Mouse (Mus musculus) cortical plate, adult 2 months (tissue): ENCODE measurements at regions not wholly inside any gene's neighbourhood (a gene's known extent, or its start where the extent isn't known, plus 50 kb on each side); places are given as distances from the start of the nearest gene placed in this dataset.

Source experiments
- H3K27ac ChIP-seq: fragments of 200-500 bp; 2 replicates; pipeline ENCODE4 v1.5.1; 2012; ENCODE audit warnings: low read length, control low read depth, inconsistent platforms; ENCODE audit not compliant: insufficient read depth
- H3K4me1 ChIP-seq: fragments of 200-500 bp; 2 replicates; pipeline ENCODE4 v1.6.1; 2011; ENCODE audit warnings: low read length; ENCODE audit not compliant: control insufficient read depth, insufficient read depth
- H3K4me3 ChIP-seq: fragments of 200-500 bp; 2 replicates; pipeline ENCODE4 v1.5.1; 2011; ENCODE audit warnings: mild to moderate bottlenecking, low read length, control low read depth; ENCODE audit not compliant: insufficient read depth
- CTCF ChIP-seq: fragments of 200-500 bp; IDR thresholded peaks from 2 replicates; pipeline ENCODE4 v1.5.1; 2011; ENCODE audit warnings: mild to moderate bottlenecking, control low read depth, low read length; ENCODE audit not compliant: insufficient read depth; ENCODE audit errors: extremely low read depth
- POLR2A ChIP-seq: fragments of 200-500 bp; IDR thresholded peaks from 2 replicates; pipeline ENCODE4 v1.6.1; 2011; ENCODE audit warnings: mild to moderate bottlenecking, low read length, control low read depth; ENCODE audit not compliant: insufficient read depth; ENCODE audit errors: extremely low read depth

GRCm38 (mm10) chr7:64035025-64035606 is 96.4 kb upstream of the Klf13 start:
- no peak overlapping the region for H3K4me3 ChIP-seq
- TF ChIP-seq POLR2A (no peak), CTCF (no peak)
- no peak overlapping the region for H3K27ac ChIP-seq
- peaks cover 14% of the 10 kb centered on the region for H3K4me1 ChIP-seq

GRCm38 (mm10) chr7:64034493-64034892 is 95.8 kb upstream of the Klf13 start:
- Histone ChIP-seq H3K27ac (no peak overlapping the region), H3K4me3 (no peak overlapping the region), H3K4me1 (peaks cover 14% of the 10 kb centered on the region)
- no peak for TF ChIP-seq CTCF
- TF ChIP-seq POLR2A, result no peak

- peak overlapping the region; percentile 42 for H3K27ac ChIP-seq
- H3K4me1 ChIP-seq, result peaks cover 14% of the 10 kb centered on the region
- no peak overlapping the region for H3K4me3 ChIP-seq
- TF ChIP-seq CTCF (no peak), POLR2A (no peak)
Measured at GRCm38 (mm10) chr7:64033388-64033787, 94.7 kb upstream of the Klf13 start.

- H3K27ac ChIP-seq, result 0 out of 2 replicates have a peak overlapping the region, but pooled peaks have one; percentile 55
- H3K4me3 ChIP-seq, result no peak overlapping the region
- H3K4me1 ChIP-seq, result peaks cover 14% of the 10 kb centered on the region
- no peak for TF ChIP-seq CTCF
- no peak for TF ChIP-seq POLR2A
Measured at GRCm38 (mm10) chr7:64032921-64033354, 94.2 kb upstream of the Klf13 start.

GRCm38 (mm10) chr7:64030650-64031049 is 91.9 kb upstream of the Klf13 start:
- Histone ChIP-seq H3K4me3 (no peak overlapping the region), H3K27ac (no peak overlapping the region), H3K4me1 (peaks cover 14% of the 10 kb centered on the region)
- TF ChIP-seq POLR2A (no peak), CTCF (no peak)

GRCm38 (mm10) chr7:64027100-64027499 is 88.4 kb upstream of the Klf13 start:
- TF ChIP-seq POLR2A (no peak), CTCF (no peak)
- Histone ChIP-seq H3K27ac (no peak overlapping the region), H3K4me1 (peaks cover 6% of the 10 kb centered on the region), H3K4me3 (no peak overlapping the region)

- TF ChIP-seq CTCF (no peak), POLR2A (no peak)
- no peak overlapping the region for H3K27ac ChIP-seq
- no peak overlapping the region for H3K4me3 ChIP-seq
- H3K4me1 ChIP-seq, result peaks cover 12% of the 10 kb centered on the region
Measured at GRCm38 (mm10) chr7:64025155-64025554, 86.4 kb upstream of the Klf13 start.

GRCm38 (mm10) chr7:64024253-64024652 is 85.5 kb upstream of the Klf13 start:
- Histone ChIP-seq H3K4me1 (peaks cover 12% of the 10 kb centered on the region), H3K4me3 (no peak overlapping the region), H3K27ac (peak overlapping the region; percentile 43; the same call in 1 of the 2 replicates)
- TF ChIP-seq POLR2A (no peak), CTCF (no peak)

- Histone ChIP-seq H3K4me1 (peaks cover 12% of the 10 kb centered on the region), H3K27ac (no peak overlapping the region), H3K4me3 (no peak overlapping the region)
- TF ChIP-seq POLR2A (no peak), CTCF (no peak)
Measured at GRCm38 (mm10) chr7:64022711-64023468, 84.2 kb upstream of the Klf13 start.

- no peak overlapping the region for H3K4me3 ChIP-seq
- H3K4me1 ChIP-seq, result peaks cover 12% of the 10 kb centered on the region
- TF ChIP-seq CTCF, result no peak
- TF ChIP-seq POLR2A, result no peak
- H3K27ac ChIP-seq, result no peak overlapping the region
Measured at GRCm38 (mm10) chr7:64021241-64022108, 82.8 kb upstream of the Klf13 start.
